Comparison of ENCODE assay signal across 9 mouse cellular contexts in the genomic region with DNA sequence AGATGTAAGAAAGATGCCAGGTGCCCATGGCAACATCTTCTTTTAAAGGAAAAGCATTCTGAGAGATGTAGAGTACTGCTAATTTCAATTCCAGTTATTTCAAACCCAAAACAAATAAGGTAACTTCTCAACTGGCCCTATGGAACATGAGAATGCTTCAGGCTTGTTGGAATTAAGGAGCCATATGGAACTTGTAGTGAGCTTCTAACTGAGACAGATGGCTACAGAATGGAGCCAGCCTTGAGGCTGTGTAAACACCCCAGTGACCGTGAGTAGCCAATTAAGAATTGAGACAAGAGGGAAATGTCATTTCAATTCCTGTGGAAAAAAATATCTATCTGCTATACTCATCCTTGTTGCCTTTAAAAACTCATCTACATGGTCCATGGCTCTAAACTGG.
A peak's percentile ranks its signal among the peaks of the same experiment; 100 is the strongest.
DNase-seq lines count a peak whose midpoint lies in the region; TF ChIP-seq lines count a peak whose summit lies in the region.
"Had no signal": no experiment of that assay in that cellular context is flagged by ENCODE, and none has a peak within 500 bp of the region (broad histone marks: within the 10 kb centered on the region; RNA-seq: fewer than 3 reads in every experiment).

No protein-coding gene starts in this region.

- peak; percentile 2 for DNase-seq in left cerebral cortex, adult 11 months (ENCODE audit: low spot score)
- no peak for DNase-seq in left cerebral cortex, postnatal 36 days (ENCODE audit: low spot score in 2 of 2)
- peak; percentile 54 to 91 for DNase-seq in cerebellum, adult 2 months
- DNase-seq in embryonic facial prominence, embryonic 10.5 days (ENCODE audit: low spot score), result peak; percentile 12
- DNase-seq in left cerebral cortex, postnatal 25 days (ENCODE audit: low spot score in 2 of 2), result peak; percentile 31 to 75
- no peak for DNase-seq in spleen, postnatal 4 days (ENCODE audit: low spot score in 2 of 2)
- no peak for DNase-seq in gastrocnemius, postnatal 25 days
- DNase-seq in gastrocnemius, postnatal 36 days, result no peak

- H3K4me3 ChIP-seq in cerebellum, adult 2 months (replicated peaks; ENCODE audit: insufficient read depth, low read depth, low read length), result no peak overlapping the region
- H3K4me3 ChIP-seq in embryonic facial prominence, embryonic 10.5 days, result no peak overlapping the region
- H3K4me3 ChIP-seq: lung, embryonic 15.5 days had no signal

- H3K4me1 ChIP-seq in cerebellum, adult 2 months (ENCODE audit: control insufficient read depth, insufficient read depth, low read length), result peaks cover 4% of the 10 kb centered on the region; the same call in 1 of the 2 replicates
- H3K4me1 ChIP-seq in embryonic facial prominence, embryonic 10.5 days, result 0 out of 2 replicates have a peak, but pooled peaks cover 5% of the 10 kb centered on the region
- H3K4me1 ChIP-seq: lung, embryonic 15.5 days had no signal

- WGBS in cerebellum, adult 2 months, result 11% methylated on average over 1 of the region's 1 CpGs
- 28% methylated on average over 1 of the region's 1 CpGs for WGBS in embryonic facial prominence, embryonic 10.5 days

- no peak for TF ChIP-seq CTCF in cerebellum, adult 2 months (IDR thresholded peaks at IDR 0.05; ENCODE audit: borderline replicate concordance, insufficient read depth, low read depth, low read length)

- no peak overlapping the region for H3K27ac ChIP-seq in cerebellum, adult 2 months (ENCODE audit: insufficient read depth, low read length)
- no peak overlapping the region for H3K27ac ChIP-seq in embryonic facial prominence, embryonic 10.5 days (replicated peaks)
- H3K27ac ChIP-seq: lung, embryonic 15.5 days had no signal

- H3K27me3 ChIP-seq in cerebellum, adult 2 months (ENCODE audit: control insufficient read depth, insufficient read depth, low read length), result no peaks in the 10 kb centered on the region
- H3K27me3 ChIP-seq in embryonic facial prominence, embryonic 10.5 days (replicated peaks; ENCODE audit: low read depth, poor library complexity, severe bottlenecking), result no peaks in the 10 kb centered on the region
- H3K27me3 ChIP-seq: lung, embryonic 15.5 days had no signal

- H3K9me3 ChIP-seq in embryonic facial prominence, embryonic 10.5 days, result no peaks in the 10 kb centered on the region
- H3K9me3 ChIP-seq: lung, embryonic 15.5 days had no signal

- H3K36me3 ChIP-seq in embryonic facial prominence, embryonic 10.5 days (replicated peaks), result no peaks in the 10 kb centered on the region
- H3K36me3 ChIP-seq: lung, embryonic 15.5 days had no signal

- TF ChIP-seq POLR2A in cerebellum, adult 2 months (IDR thresholded peaks at IDR 0.05; ENCODE audit: borderline replicate concordance, insufficient read depth, low read length), result no peak

- intact Hi-C loops in left cerebral cortex, postnatal 36 days (cut with DNase I), result no loop called here
- intact Hi-C loops in left cerebral cortex, postnatal 25 days (cut with DNase I), result no loop called here
- intact Hi-C loops in gastrocnemius, postnatal 36 days (cut with DNase I), result no loop called here

Comparison
In these comparisons a context has a peak if more than half of its experiments do, and no peak if none do; other contexts are left out.
1. DNase-seq: peak in left cerebral cortex, adult 11 months (single experiment), cerebellum, adult 2 months (2 of 2), embryonic facial prominence, embryonic 10.5 days (single experiment) and left cerebral cortex, postnatal 25 days (2 of 2); none in left cerebral cortex, postnatal 36 days (0 of 2), spleen, postnatal 4 days (0 of 2), gastrocnemius, postnatal 25 days (single experiment) and gastrocnemius, postnatal 36 days (0 of 2).